Comparison of ENCODE assay signal across 11 mouse cellular contexts in the genomic region with DNA sequence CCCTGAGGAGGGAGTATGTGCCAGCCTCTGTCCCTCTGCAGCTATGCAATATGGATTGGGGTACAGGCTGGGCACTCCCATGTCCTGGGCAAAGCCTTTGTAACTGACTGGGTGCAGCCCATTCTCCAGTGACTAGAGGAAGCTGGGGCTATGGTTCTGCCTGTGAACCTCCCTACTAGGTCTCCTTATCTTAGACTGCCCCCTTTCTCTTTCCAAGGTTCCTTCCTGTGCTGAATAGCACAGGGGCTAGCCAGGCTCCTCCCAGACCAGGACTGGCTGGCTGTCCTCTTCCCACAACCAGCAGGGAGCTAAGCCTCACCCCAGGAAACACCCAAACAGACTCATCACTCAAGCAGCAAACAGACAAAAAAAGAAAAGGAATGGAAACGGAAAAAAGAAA. TPM values are rescaled to one million over a fixed set of nuclear protein-coding genes. Genes with fewer than 3 reads are reported as not detected.
A peak's percentile ranks its signal among the peaks of the same experiment; 100 is the strongest.
DNase-seq lines count a peak whose midpoint lies in the region; ATAC-seq and TF ChIP-seq lines count a peak whose summit lies in the region.
"Had no signal": no experiment of that assay in that cellular context is flagged by ENCODE, and none has a peak within 500 bp of the region (broad histone marks: within the 10 kb centered on the region; RNA-seq: fewer than 3 reads in every experiment).

No protein-coding gene starts in this region.

- no peak for DNase-seq in forebrain, embryonic 11.5 days (ENCODE audit: low spot score)
- no peak for DNase-seq in forebrain, postnatal 0 days
- DNase-seq in liver, adult 2 months (ENCODE audit: extremely low read depth, low read depth, low spot score): no peak
- no peak for DNase-seq in liver
- DNase-seq in left cerebral cortex, postnatal 4 days: no peak
- DNase-seq: kidney, adult 9 months; thymus, postnatal 25 days had no signal

- H3K27ac ChIP-seq in forebrain, embryonic 11.5 days (ENCODE audit: low read depth, low read length): 0 out of 2 replicates have a peak overlapping the region, but pooled peaks have one; percentile 26
- H3K27ac ChIP-seq in forebrain, postnatal 0 days (ENCODE audit: low read depth, low read length): no peak overlapping the region; the same call in 1 of the 2 replicates
- H3K27ac ChIP-seq in liver, adult 2 months (replicated peaks; ENCODE audit: insufficient read depth, low read depth, low read length): 0 out of 2 replicates have a peak overlapping the region, but pooled peaks have one; percentile 30
- no peak overlapping the region for H3K27ac ChIP-seq in liver, embryonic 15.5 days (replicated peaks)
- H3K27ac ChIP-seq in midbrain, embryonic 15.5 days: peak overlapping the region; percentile 53
- H3K27ac ChIP-seq: left cerebral cortex, adult 2 months had no signal

- no peak for TF ChIP-seq POLR2A in liver, adult 2 months (IDR thresholded peaks at IDR 0.05; ENCODE audit: extremely low read depth, insufficient read depth, low read length)

- no peaks in the 10 kb centered on the region for H3K27me3 ChIP-seq in forebrain, embryonic 11.5 days (ENCODE audit: control insufficient read depth, insufficient read depth, low read length)
- H3K27me3 ChIP-seq in forebrain, postnatal 0 days (ENCODE audit: insufficient read depth, low read length): no peaks in the 10 kb centered on the region
- no peaks in the 10 kb centered on the region for H3K27me3 ChIP-seq in liver, adult 2 months (ENCODE audit: control insufficient read depth, insufficient read depth, low read length)
- H3K27me3 ChIP-seq in liver, embryonic 15.5 days: peaks cover 5% of the 10 kb centered on the region
- H3K27me3 ChIP-seq in midbrain, embryonic 15.5 days (replicated peaks): no peaks in the 10 kb centered on the region

- H3K79me2 ChIP-seq in liver, adult 2 months (ENCODE audit: control insufficient read depth, insufficient read depth, low read length): no peaks in the 10 kb centered on the region

- intact Hi-C loops in left cerebral cortex, postnatal 4 days (cut with DNase I): no loop called here

- no peak for ATAC-seq in forebrain, embryonic 11.5 days (replicated peaks; ENCODE audit: low FRiP score)
- no peak for ATAC-seq in forebrain, postnatal 0 days
- 0 out of 2 replicates have a peak, but pooled peaks have one; percentile 40 for ATAC-seq in liver, embryonic 15.5 days (ENCODE audit: insufficient read depth)
- no peak for ATAC-seq in midbrain, embryonic 15.5 days (replicated peaks)
- ATAC-seq in megakaryocyte-erythroid progenitor cell, adult 5-6 weeks (replicated peaks; ENCODE audit: low FRiP score, low TSS enrichment, poor library complexity, severe bottlenecking): no peak

- WGBS in forebrain, embryonic 11.5 days: 21% methylated on average over 1 of the region's 1 CpGs
- 33% methylated on average over 1 of the region's 1 CpGs for whole genome bisulfite sequencing in forebrain, postnatal 0 days
- 0% methylated on average over 1 of the region's 1 CpGs for whole genome bisulfite sequencing in liver, adult 2 months
- 0% methylated on average over 1 of the region's 1 CpGs for WGBS in liver, embryonic 15.5 days (ENCODE audit: insufficient replicate concordance)
- WGBS in midbrain, embryonic 15.5 days: 8% methylated on average over 1 of the region's 1 CpGs

- H3K4me3 ChIP-seq in forebrain, embryonic 11.5 days (ENCODE audit: low read depth, low read length): no peak overlapping the region
- H3K4me3 ChIP-seq in forebrain, postnatal 0 days (ENCODE audit: low read depth, low read length): no peak overlapping the region
- H3K4me3 ChIP-seq in liver, adult 2 months (ENCODE audit: insufficient read depth, low read depth, low read length): no peak overlapping the region
- no peak overlapping the region for H3K4me3 ChIP-seq in liver, embryonic 15.5 days (replicated peaks)
- no peak overlapping the region for H3K4me3 ChIP-seq in midbrain, embryonic 15.5 days
- H3K4me3 ChIP-seq: left cerebral cortex, adult 2 months had no signal

- H3K9ac ChIP-seq in forebrain, embryonic 11.5 days (ENCODE audit: low read length): no peak overlapping the region
- H3K9ac ChIP-seq in forebrain, postnatal 0 days: no peak overlapping the region
- H3K9ac ChIP-seq in liver, adult 2 months (ENCODE audit: low read depth, low read length): no peak overlapping the region
- no peak overlapping the region for H3K9ac ChIP-seq in liver, embryonic 15.5 days
- no peak overlapping the region for H3K9ac ChIP-seq in midbrain, embryonic 15.5 days

- peaks cover 32% of the 10 kb centered on the region for H3K4me1 ChIP-seq in forebrain, embryonic 11.5 days (replicated peaks; ENCODE audit: control insufficient read depth, insufficient read depth, low read length)
- H3K4me1 ChIP-seq in forebrain, postnatal 0 days (ENCODE audit: insufficient read depth): peaks cover 14% of the 10 kb centered on the region
- peaks cover 2% of the 10 kb centered on the region; the same call in 1 of the 2 replicates for H3K4me1 ChIP-seq in liver, adult 2 months (ENCODE audit: control insufficient read depth, insufficient read depth, low read length)
- peaks cover 2% of the 10 kb centered on the region; the same call in 1 of the 2 replicates for H3K4me1 ChIP-seq in liver, embryonic 15.5 days (replicated peaks)
- H3K4me1 ChIP-seq in midbrain, embryonic 15.5 days: peaks cover 94% of the 10 kb centered on the region

- TF ChIP-seq CTCF in forebrain, postnatal 0 days (IDR thresholded peaks at IDR 0.05; ENCODE audit: low read depth): no peak
- TF ChIP-seq CTCF in liver, adult 2 months (IDR thresholded peaks at IDR 0.05; ENCODE audit: low read depth, low read length): no peak

- no peaks in the 10 kb centered on the region for H3K9me3 ChIP-seq in forebrain, embryonic 11.5 days (ENCODE audit: control insufficient read depth, low read length)
- no peaks in the 10 kb centered on the region for H3K9me3 ChIP-seq in forebrain, postnatal 0 days (ENCODE audit: low read length)
- no peaks in the 10 kb centered on the region for H3K9me3 ChIP-seq in liver, embryonic 15.5 days (replicated peaks)
- H3K9me3 ChIP-seq in midbrain, embryonic 15.5 days: no peaks in the 10 kb centered on the region

- peaks cover 15% of the 10 kb centered on the region for H3K36me3 ChIP-seq in forebrain, embryonic 11.5 days (ENCODE audit: control insufficient read depth, insufficient read depth, low read length)
- peaks cover 45% of the 10 kb centered on the region for H3K36me3 ChIP-seq in forebrain, postnatal 0 days (ENCODE audit: insufficient read depth)
- no peaks in the 10 kb centered on the region for H3K36me3 ChIP-seq in liver, adult 2 months (ENCODE audit: control insufficient read depth, insufficient read depth, low read length)
- no peaks in the 10 kb centered on the region for H3K36me3 ChIP-seq in liver, embryonic 15.5 days (replicated peaks)
- H3K36me3 ChIP-seq in midbrain, embryonic 15.5 days (replicated peaks): peaks cover 29% of the 10 kb centered on the region

- H3K4me2 ChIP-seq in forebrain, embryonic 11.5 days (ENCODE audit: low read depth, low read length, severe bottlenecking): no peak overlapping the region
- H3K4me2 ChIP-seq in forebrain, postnatal 0 days (ENCODE audit: low read depth): no peak overlapping the region
- H3K4me2 ChIP-seq in liver, embryonic 15.5 days: no peak overlapping the region
- no peak overlapping the region for H3K4me2 ChIP-seq in midbrain, embryonic 15.5 days

RNA-seq across cellular contexts. Expression of a gene that starts 32.9 kb away (rescaled TPM):
- 0.48 and 1.1 TPM in 2 replicates for polyA plus RNA-seq in forebrain, embryonic 11.5 days (2014; fragmentation: Nextera tagmentation; extraction: Ambion mirVana)
- total RNA-seq in forebrain, postnatal 0 days (2014; rRNA removed): 2.5 TPM in 1 of 2 replicates, not detected in the other
- 2.4 and 2.6 TPM in 2 replicates for polyA plus RNA-seq in forebrain, postnatal 0 days (2015; fragmentation: Nextera tagmentation; extraction: Ambion mirVana)
- total RNA-seq in liver, adult 2 months (2014; rRNA removed): 0.27 and 0.37 TPM in 2 replicates
- polyA plus RNA-seq in liver, adult 2 months (2012; rRNA removed): 0.17 and 0.52 TPM in 2 replicates
- polyA plus RNA-seq in liver, embryonic 15.5 days (2015; fragmentation: Nextera tagmentation; extraction: Ambion mirVana): 0.70 and 0.85 TPM in 2 replicates
- polyA plus RNA-seq in midbrain, embryonic 15.5 days (2015; fragmentation: Nextera tagmentation; extraction: Ambion mirVana): 0.93 and 1.4 TPM in 2 replicates
- total RNA-seq in left cerebral cortex, postnatal 4 days (2021): under 1 TPM; 0.50 to 0.54 TPM
- not detected in 2 replicates for total RNA-seq in megakaryocyte-erythroid progenitor cell, adult 5-6 weeks (2014; fragmentation: Nextera tagmentation)
- not detected in 2 replicates for total RNA-seq in megakaryocyte-erythroid progenitor cell, adult 5-6 weeks (2017)

RNA-seq across cellular contexts. Expression of a gene that starts 36.2 kb away (rescaled TPM):
- polyA plus RNA-seq in forebrain, embryonic 11.5 days (2014; fragmentation: Nextera tagmentation; extraction: Ambion mirVana): 0.48 and 0.73 TPM in 2 replicates
- total RNA-seq in forebrain, postnatal 0 days (2014; rRNA removed): 5.0 and 6.3 TPM in 2 replicates
- polyA plus RNA-seq in forebrain, postnatal 0 days (2015; fragmentation: Nextera tagmentation; extraction: Ambion mirVana): 10.4 and 10.8 TPM in 2 replicates
- total RNA-seq in liver, adult 2 months (2014; rRNA removed): not detected in 2 replicates
- not detected in 2 replicates for polyA plus RNA-seq in liver, adult 2 months (2012; rRNA removed)
- polyA plus RNA-seq in liver, embryonic 15.5 days (2015; fragmentation: Nextera tagmentation; extraction: Ambion mirVana): 0.25 and 0.40 TPM in 2 replicates
- polyA plus RNA-seq in midbrain, embryonic 15.5 days (2015; fragmentation: Nextera tagmentation; extraction: Ambion mirVana): 4.3 and 4.8 TPM in 2 replicates
- total RNA-seq in left cerebral cortex, postnatal 4 days (2021): 1 to 10 TPM; 3.5 to 5.6 TPM
- not detected in 2 replicates for total RNA-seq in megakaryocyte-erythroid progenitor cell, adult 5-6 weeks (2014; fragmentation: Nextera tagmentation)
- not detected in 2 replicates for total RNA-seq in megakaryocyte-erythroid progenitor cell, adult 5-6 weeks (2017)

RNA-seq across cellular contexts. Expression of a gene that starts 57.1 kb away (rescaled TPM):
- 30.9 and 34.3 TPM in 2 replicates for polyA plus RNA-seq in forebrain, embryonic 11.5 days (2014; fragmentation: Nextera tagmentation; extraction: Ambion mirVana)
- 43.4 and 45.0 TPM in 2 replicates for total RNA-seq in forebrain, postnatal 0 days (2014; rRNA removed)
- 37.9 and 39.0 TPM in 2 replicates for polyA plus RNA-seq in forebrain, postnatal 0 days (2015; fragmentation: Nextera tagmentation; extraction: Ambion mirVana)
- total RNA-seq in liver, adult 2 months (2014; rRNA removed): 27.7 and 38.9 TPM in 2 replicates
- 30.2 and 35.7 TPM in 2 replicates for polyA plus RNA-seq in liver, adult 2 months (2012; rRNA removed)
- polyA plus RNA-seq in liver, embryonic 15.5 days (2015; fragmentation: Nextera tagmentation; extraction: Ambion mirVana): 34.5 and 43.8 TPM in 2 replicates
- 29.4 and 33.7 TPM in 2 replicates for polyA plus RNA-seq in midbrain, embryonic 15.5 days (2015; fragmentation: Nextera tagmentation; extraction: Ambion mirVana)
- total RNA-seq in left cerebral cortex, postnatal 4 days (2021): 10 to 100 TPM; 25.5 to 28.8 TPM
- total RNA-seq in megakaryocyte-erythroid progenitor cell, adult 5-6 weeks (2014; fragmentation: Nextera tagmentation): 37.4 and 43.4 TPM in 2 replicates
- 17.6 and 27.3 TPM in 2 replicates for total RNA-seq in megakaryocyte-erythroid progenitor cell, adult 5-6 weeks (2017)

Comparison
In these comparisons a context has a peak if more than half of its experiments do, and no peak if none do; other contexts are left out.
1. H3K27ac ChIP-seq: peak in forebrain, embryonic 11.5 days (single experiment), liver, adult 2 months (single experiment) and midbrain, embryonic 15.5 days (single experiment); none in forebrain, postnatal 0 days (single experiment) and liver, embryonic 15.5 days (single experiment).